Mouse (Mus musculus): Measurements from ENCODE around the gene Sarnp. TPM values are rescaled to one million over a fixed set of nuclear protein-coding genes. Genes with fewer than 3 reads are reported as not detected.

Gene Sarnp
- polyA plus RNA-seq, 1 experiment from 2014 or later, result 247 TPM

- 81% methylated on average over 5 of the region's 5 CpGs for WGBS
- no peaks in the 10 kb centered on the region for H3K27me3 ChIP-seq (ENCODE audit: poor library complexity, severe bottlenecking)
These were observed 64.9 kb downstream of the Sarnp start for GRCm38 (mm10) chr10:128882067-128882466.

GRCm38 (mm10) chr10:128888941-128889827, 72.1 kb downstream of the Sarnp start:
- H3K36me3 ChIP-seq (replicated peaks), result peaks cover 40% of the 10 kb centered on the region
- no peaks in the 10 kb centered on the region for H3K9me3 ChIP-seq
- H3K27ac ChIP-seq, result peak overlapping the region; percentile 93
- peaks cover 19% of the 10 kb centered on the region for H3K27me3 ChIP-seq (ENCODE audit: poor library complexity, severe bottlenecking)
- DNase-seq (ENCODE audit: extremely low spot score, low spot score), result peak; percentile 84
- 0% methylated on average over 7 of the region's 7 CpGs for WGBS
- H3K4me1 ChIP-seq, result peaks cover 54% of the 10 kb centered on the region
- H3K4me3 ChIP-seq, result peak overlapping the region; percentile 89

More at GRCm38 (mm10) chr10:128882067-128882466, 64.9 kb downstream of the Sarnp start:
- Histone ChIP-seq H3K4me3 (no peak overlapping the region), H3K36me3 (replicated peaks) (peaks cover 99% of the 10 kb centered on the region), H3K9me3 (no peaks in the 10 kb centered on the region), H3K4me1 (peaks cover 7% of the 10 kb centered on the region), H3K27ac (no peak overlapping the region)
- no peak for DNase-seq (ENCODE audit: extremely low spot score, low spot score)

- 6% methylated on average over 1 of the region's 2 CpGs for WGBS
- Histone ChIP-seq H3K27ac (peak overlapping the region; percentile 93), H3K4me3 (peak overlapping the region; percentile 89), H3K9me3 (no peaks in the 10 kb centered on the region), H3K27me3 (ENCODE audit: poor library complexity, severe bottlenecking) (peaks cover 26% of the 10 kb centered on the region), H3K4me1 (peaks cover 54% of the 10 kb centered on the region), H3K36me3 (replicated peaks) (peaks cover 33% of the 10 kb centered on the region)
- DNase-seq (ENCODE audit: extremely low spot score, low spot score), result no peak
These were observed 72.7 kb downstream of the Sarnp start for GRCm38 (mm10) chr10:128889846-128890245.

- Histone ChIP-seq H3K4me3 (peak overlapping the region; percentile 89), H3K9me3 (no peaks in the 10 kb centered on the region), H3K27me3 (ENCODE audit: poor library complexity, severe bottlenecking) (peaks cover 28% of the 10 kb centered on the region), H3K27ac (peak overlapping the region; percentile 93), H3K36me3 (replicated peaks) (peaks cover 25% of the 10 kb centered on the region), H3K4me1 (peaks cover 55% of the 10 kb centered on the region)
- WGBS, result under 1% methylated on average over 40 of the region's 40 CpGs
- DNase-seq (ENCODE audit: extremely low spot score, low spot score), result peak; percentile 40
These were observed 73.5 kb downstream of the Sarnp start for GRCm38 (mm10) chr10:128890383-128891295.

GRCm38 (mm10) chr10:128891296-128892094, 74.4 kb downstream of the Sarnp start, which contains the start of gene Gdf11:
TSS of gene Gdf11 (minus strand) at chr10:128891718.
- H3K4me1 ChIP-seq, result peaks cover 59% of the 10 kb centered on the region
- H3K4me3 ChIP-seq, result peak within 1 kb of the TSS; percentile 89
- H3K27me3 ChIP-seq (ENCODE audit: poor library complexity, severe bottlenecking), result peaks cover 36% of the 10 kb centered on the region
- H3K36me3 ChIP-seq (replicated peaks), result peaks cover 17% of the 10 kb centered on the region
- WGBS, result 2% methylated on average over 59 of the region's 89 CpGs
- H3K27ac ChIP-seq, result peak within 1 kb of the TSS; percentile 93
- no peaks in the 10 kb centered on the region for H3K9me3 ChIP-seq
- peak; percentile 85 for DNase-seq (ENCODE audit: extremely low spot score, low spot score)

GRCm38 (mm10) chr10:128892246-128892645, 75.1 kb downstream of the Sarnp start:
- peaks cover 62% of the 10 kb centered on the region for H3K4me1 ChIP-seq

GRCm38 (mm10) chr10:128895437-128895836, 78.3 kb downstream of the Sarnp start:
- Histone ChIP-seq H3K4me1 (peaks cover 31% of the 10 kb centered on the region), H3K27ac (no peak overlapping the region), H3K9me3 (no peaks in the 10 kb centered on the region), H3K36me3 (replicated peaks) (no peaks in the 10 kb centered on the region), H3K4me3 (peak overlapping the region; percentile 25), H3K27me3 (ENCODE audit: poor library complexity, severe bottlenecking) (peaks cover 52% of the 10 kb centered on the region)
- under 1% methylated on average over 9 of the region's 9 CpGs for WGBS
- peak; percentile 72 for DNase-seq (ENCODE audit: extremely low spot score, low spot score)

More at GRCm38 (mm10) chr10:128892246-128892645, 75.1 kb downstream of the Sarnp start:
- 1% methylated on average over 9 of the region's 9 CpGs for WGBS
- Histone ChIP-seq H3K27ac (peak overlapping the region; percentile 93), H3K9me3 (no peaks in the 10 kb centered on the region), H3K27me3 (ENCODE audit: poor library complexity, severe bottlenecking) (peaks cover 44% of the 10 kb centered on the region), H3K36me3 (replicated peaks) (peaks cover 9% of the 10 kb centered on the region), H3K4me3 (peak overlapping the region; percentile 89)
- DNase-seq (ENCODE audit: extremely low spot score, low spot score), result peak; percentile 51

- Histone ChIP-seq H3K4me3 (peak overlapping the region; percentile 25), H3K27me3 (ENCODE audit: poor library complexity, severe bottlenecking) (peaks cover 52% of the 10 kb centered on the region), H3K27ac (no peak overlapping the region), H3K9me3 (no peaks in the 10 kb centered on the region), H3K4me1 (peaks cover 27% of the 10 kb centered on the region), H3K36me3 (replicated peaks) (no peaks in the 10 kb centered on the region)
- 2% methylated on average over 17 of the region's 17 CpGs for WGBS
- no peak for DNase-seq (ENCODE audit: extremely low spot score, low spot score)
These were observed 79.0 kb downstream of the Sarnp start for GRCm38 (mm10) chr10:128895952-128896693.

GRCm38 (mm10) chr10:128896807-128897206, 79.7 kb downstream of the Sarnp start:
- Histone ChIP-seq H3K9me3 (no peaks in the 10 kb centered on the region), H3K4me3 (no peak overlapping the region), H3K27ac (no peak overlapping the region), H3K36me3 (replicated peaks) (no peaks in the 10 kb centered on the region), H3K4me1 (peaks cover 27% of the 10 kb centered on the region), H3K27me3 (ENCODE audit: poor library complexity, severe bottlenecking) (peaks cover 52% of the 10 kb centered on the region)
- DNase-seq (ENCODE audit: extremely low spot score, low spot score), result no peak
- 52% methylated on average over 1 of the region's 1 CpGs for WGBS

GRCm38 (mm10) chr10:128897501-128897900, 80.4 kb downstream of the Sarnp start:
- no peaks in the 10 kb centered on the region for H3K9me3 ChIP-seq
- no peak for DNase-seq (ENCODE audit: extremely low spot score, low spot score)
- H3K4me3 ChIP-seq, result no peak overlapping the region
- 30% methylated on average over 1 of the region's 1 CpGs for WGBS
- peaks cover 48% of the 10 kb centered on the region for H3K27me3 ChIP-seq (ENCODE audit: poor library complexity, severe bottlenecking)
- no peak overlapping the region for H3K27ac ChIP-seq
- H3K4me1 ChIP-seq, result peaks cover 20% of the 10 kb centered on the region
- H3K36me3 ChIP-seq (replicated peaks), result no peaks in the 10 kb centered on the region

- DNase-seq (ENCODE audit: extremely low spot score, low spot score), result no peak
- H3K27ac ChIP-seq, result no peak overlapping the region
- 83% methylated on average over 6 of the region's 6 CpGs for WGBS
- no peaks in the 10 kb centered on the region for H3K36me3 ChIP-seq (replicated peaks)
- peaks cover 14% of the 10 kb centered on the region for H3K4me1 ChIP-seq
- H3K4me3 ChIP-seq, result no peak overlapping the region
- H3K9me3 ChIP-seq, result no peaks in the 10 kb centered on the region
- peaks cover 25% of the 10 kb centered on the region for H3K27me3 ChIP-seq (ENCODE audit: poor library complexity, severe bottlenecking)
These were observed 82.8 kb downstream of the Sarnp start for GRCm38 (mm10) chr10:128899759-128900490.
